Mouse (Mus musculus): ENCODE results near the gene Syn3. TPM values are rescaled to one million over a fixed set of nuclear protein-coding genes. Genes with fewer than 3 reads are reported as not detected.

Gene Syn3
- polyA plus RNA-seq, 1 experiment = 0.18 TPM

- Histone ChIP-seq H3K27me3 (ENCODE audit: control insufficient read depth, insufficient read depth, low read length) (no peaks in the 10 kb centered on the region), H3K4me3 (ENCODE audit: extremely low read depth, insufficient read depth, insufficient read length) (no peak overlapping the region), H3K27ac (ENCODE audit: insufficient read depth, low read length) (no peak overlapping the region), H3K4me1 (ENCODE audit: control insufficient read depth, insufficient read depth, insufficient read length) (no peaks in the 10 kb centered on the region), H3K36me3 (ENCODE audit: control insufficient read depth, insufficient read depth, low read length) (no peaks in the 10 kb centered on the region)
- 86% methylated on average over 2 of the region's 2 CpGs for WGBS
- TF ChIP-seq POLR2A (IDR thresholded peaks at IDR 0.05; ENCODE audit: low read depth, low read length) = no peak
- no peak for TF ChIP-seq CTCF (IDR thresholded peaks at IDR 0.05; ENCODE audit: extremely low read depth, insufficient read depth, insufficient read length, insufficient replicate concordance)
- DNase-seq (ENCODE audit: low read depth in 1 of 2, low spot score in 2 of 2) = no peak
Measured at GRCm38 (mm10) chr10:86359208-86359607, 139.5 kb downstream of the Syn3 start.

GRCm38 (mm10) chr10:86358307-86358975, 140.3 kb downstream of the Syn3 start:
- Histone ChIP-seq H3K4me1 (ENCODE audit: control insufficient read depth, insufficient read depth, insufficient read length) (no peaks in the 10 kb centered on the region), H3K27me3 (ENCODE audit: control insufficient read depth, insufficient read depth, low read length) (no peaks in the 10 kb centered on the region), H3K4me3 (ENCODE audit: extremely low read depth, insufficient read depth, insufficient read length) (no peak overlapping the region), H3K27ac (ENCODE audit: insufficient read depth, low read length) (no peak overlapping the region), H3K36me3 (ENCODE audit: control insufficient read depth, insufficient read depth, low read length) (no peaks in the 10 kb centered on the region)
- no peak for DNase-seq (ENCODE audit: low read depth in 1 of 2, low spot score in 2 of 2)
- 81% methylated on average over 7 of the region's 7 CpGs for WGBS
- TF ChIP-seq POLR2A (IDR thresholded peaks at IDR 0.05; ENCODE audit: low read depth, low read length) = no peak
- no peak for TF ChIP-seq CTCF (IDR thresholded peaks at IDR 0.05; ENCODE audit: extremely low read depth, insufficient read depth, insufficient read length, insufficient replicate concordance)

GRCm38 (mm10) chr10:86356819-86357563, 141.7 kb downstream of the Syn3 start:
- H3K4me1 ChIP-seq (ENCODE audit: control insufficient read depth, insufficient read depth, insufficient read length) = no peaks in the 10 kb centered on the region
- no peak for DNase-seq (ENCODE audit: low read depth in 1 of 2, low spot score in 2 of 2)
- H3K4me3 ChIP-seq (ENCODE audit: extremely low read depth, insufficient read depth, insufficient read length) = no peak overlapping the region
- 60% methylated on average over 5 of the region's 5 CpGs for WGBS
- H3K27me3 ChIP-seq (ENCODE audit: control insufficient read depth, insufficient read depth, low read length) = no peaks in the 10 kb centered on the region
- H3K36me3 ChIP-seq (ENCODE audit: control insufficient read depth, insufficient read depth, low read length) = no peaks in the 10 kb centered on the region
- H3K27ac ChIP-seq (ENCODE audit: insufficient read depth, low read length) = no peak overlapping the region
- no peak for TF ChIP-seq POLR2A (IDR thresholded peaks at IDR 0.05; ENCODE audit: low read depth, low read length)
- no peak for TF ChIP-seq CTCF (IDR thresholded peaks at IDR 0.05; ENCODE audit: extremely low read depth, insufficient read depth, insufficient read length, insufficient replicate concordance)

- WGBS = 80% methylated on average over 3 of the region's 3 CpGs
- Histone ChIP-seq H3K4me1 (ENCODE audit: control insufficient read depth, insufficient read depth, insufficient read length) (no peaks in the 10 kb centered on the region), H3K4me3 (ENCODE audit: extremely low read depth, insufficient read depth, insufficient read length) (no peak overlapping the region), H3K27ac (ENCODE audit: insufficient read depth, low read length) (no peak overlapping the region), H3K27me3 (ENCODE audit: control insufficient read depth, insufficient read depth, low read length) (no peaks in the 10 kb centered on the region), H3K36me3 (ENCODE audit: control insufficient read depth, insufficient read depth, low read length) (no peaks in the 10 kb centered on the region)
- no peak for DNase-seq (ENCODE audit: low read depth in 1 of 2, low spot score in 2 of 2)
- no peak for TF ChIP-seq POLR2A (IDR thresholded peaks at IDR 0.05; ENCODE audit: low read depth, low read length)
- no peak for TF ChIP-seq CTCF (IDR thresholded peaks at IDR 0.05; ENCODE audit: extremely low read depth, insufficient read depth, insufficient read length, insufficient replicate concordance)
Measured at GRCm38 (mm10) chr10:86352521-86352920, 146.2 kb downstream of the Syn3 start.

- WGBS = 54% methylated on average over 2 of the region's 2 CpGs
- no peaks in the 10 kb centered on the region for H3K27me3 ChIP-seq (ENCODE audit: control insufficient read depth, insufficient read depth, low read length)
- H3K36me3 ChIP-seq (ENCODE audit: control insufficient read depth, insufficient read depth, low read length) = no peaks in the 10 kb centered on the region
- no peak overlapping the region for H3K4me3 ChIP-seq (ENCODE audit: extremely low read depth, insufficient read depth, insufficient read length)
- no peak overlapping the region for H3K27ac ChIP-seq (ENCODE audit: insufficient read depth, low read length)
- no peak for DNase-seq (ENCODE audit: low read depth in 1 of 2, low spot score in 2 of 2)
- TF ChIP-seq CTCF (IDR thresholded peaks at IDR 0.05; ENCODE audit: extremely low read depth, insufficient read depth, insufficient read length, insufficient replicate concordance) (no peak), POLR2A (IDR thresholded peaks at IDR 0.05; ENCODE audit: low read depth, low read length) (no peak)
- no peaks in the 10 kb centered on the region for H3K4me1 ChIP-seq (ENCODE audit: control insufficient read depth, insufficient read depth, insufficient read length)
Measured at GRCm38 (mm10) chr10:86351287-86351686, 147.4 kb downstream of the Syn3 start.

GRCm38 (mm10) chr10:86346235-86346840, 152.4 kb downstream of the Syn3 start:
- no peaks in the 10 kb centered on the region for H3K36me3 ChIP-seq (ENCODE audit: control insufficient read depth, insufficient read depth, low read length)
- no peaks in the 10 kb centered on the region for H3K27me3 ChIP-seq (ENCODE audit: control insufficient read depth, insufficient read depth, low read length)
- TF ChIP-seq POLR2A (IDR thresholded peaks at IDR 0.05; ENCODE audit: low read depth, low read length) (no peak), CTCF (IDR thresholded peaks at IDR 0.05; ENCODE audit: extremely low read depth, insufficient read depth, insufficient read length, insufficient replicate concordance) (no peak)
- DNase-seq (ENCODE audit: low read depth in 1 of 2, low spot score in 2 of 2) = no peak
- no peak overlapping the region for H3K4me3 ChIP-seq (ENCODE audit: extremely low read depth, insufficient read depth, insufficient read length)
- H3K27ac ChIP-seq (ENCODE audit: insufficient read depth, low read length) = no peak overlapping the region
- 80% methylated on average over 3 of the region's 3 CpGs for WGBS
- no peaks in the 10 kb centered on the region for H3K4me1 ChIP-seq (ENCODE audit: control insufficient read depth, insufficient read depth, insufficient read length)
